Mouse (Mus musculus): ENCODE results near the gene Hist1h2ai.
"Not testable (repeated sequence)": the region's sequence is repeated elsewhere in the genome, so short reads cannot be mapped to it uniquely, and the experiment has no call there.

DNA sequence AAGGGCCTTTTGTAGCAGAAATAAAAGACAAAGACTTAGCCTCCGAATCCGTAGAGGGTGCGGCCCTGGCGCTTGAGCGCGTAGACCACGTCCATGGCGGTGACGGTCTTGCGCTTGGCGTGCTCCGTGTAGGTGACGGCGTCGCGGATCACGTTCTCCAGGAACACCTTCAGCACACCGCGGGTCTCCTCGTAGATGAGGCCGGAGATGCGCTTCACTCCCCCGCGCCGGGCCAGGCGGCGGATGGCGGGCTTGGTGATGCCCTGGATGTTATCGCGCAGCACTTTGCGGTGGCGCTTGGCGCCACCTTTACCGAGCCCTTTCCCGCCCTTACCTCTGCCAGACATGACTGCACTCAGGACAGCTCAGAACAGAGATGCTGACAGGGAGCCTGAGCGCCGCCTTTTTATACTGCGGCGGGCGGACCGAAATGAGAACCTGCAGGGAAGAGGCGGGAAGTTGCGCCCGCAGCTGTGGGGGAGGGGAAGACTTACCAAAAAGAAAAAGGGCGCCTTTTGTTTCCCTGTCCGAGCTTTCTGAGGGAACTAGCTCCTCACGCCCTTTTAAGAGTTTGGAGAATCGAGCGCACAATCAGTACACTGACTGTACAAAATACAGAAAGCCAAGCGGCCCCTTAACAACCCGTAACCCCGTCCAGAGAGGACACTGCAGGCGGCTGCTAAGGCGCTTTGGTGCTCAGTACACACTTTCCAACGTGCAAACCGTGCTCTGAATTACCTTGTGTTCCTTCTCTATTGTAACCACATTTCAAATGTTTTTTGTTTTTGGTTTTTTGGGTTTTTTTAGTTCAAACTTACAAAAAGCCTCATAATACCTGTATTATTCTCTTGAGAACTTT is 34.2 kb downstream of the Hist1h2ai start, which contains the start of gene Hist1h4k:
- not testable (repeated sequence) for TF ChIP-seq USF1 (IDR thresholded peaks at IDR 0.05; ENCODE audit: low read depth, low read length); SMC3 (IDR thresholded peaks at IDR 0.05; ENCODE audit: low read depth, low read length); CTCF (conservative IDR thresholded peaks at IDR 0.05 in 1 of 2, IDR thresholded peaks at IDR 0.05 in 1 of 2; ENCODE audit: low read depth in 2 of 2, low read length in 2 of 2); POLR2AphosphoS2 (IDR thresholded peaks at IDR 0.05; ENCODE audit: low read depth, low read length); EP300 (IDR thresholded peaks at IDR 0.05; ENCODE audit: low read length); MYC (IDR thresholded peaks at IDR 0.05; ENCODE audit: low read depth, low read length); ZC3H11A (IDR thresholded peaks at IDR 0.05; ENCODE audit: low read depth, low read length)
- peak; percentile 82 for TF ChIP-seq HCFC1 (IDR thresholded peaks at IDR 0.05; ENCODE audit: low read depth, low read length)
- TF ChIP-seq MXI1 (IDR thresholded peaks at IDR 0.05; ENCODE audit: low read depth, low read length): peak; percentile 84
- TF ChIP-seq POLR2A (IDR thresholded peaks at IDR 0.05; ENCODE audit: low read depth, low read length): peak; percentile 96
- peak; percentile 82 for TF ChIP-seq CHD2 (IDR thresholded peaks at IDR 0.05; ENCODE audit: low read length)

Measured in CH12.LX (cell line).